Mouse (Mus musculus): ENCODE results near the gene Supt5.
A peak's percentile ranks its signal among the peaks of the same experiment; 100 is the strongest.

DNA sequence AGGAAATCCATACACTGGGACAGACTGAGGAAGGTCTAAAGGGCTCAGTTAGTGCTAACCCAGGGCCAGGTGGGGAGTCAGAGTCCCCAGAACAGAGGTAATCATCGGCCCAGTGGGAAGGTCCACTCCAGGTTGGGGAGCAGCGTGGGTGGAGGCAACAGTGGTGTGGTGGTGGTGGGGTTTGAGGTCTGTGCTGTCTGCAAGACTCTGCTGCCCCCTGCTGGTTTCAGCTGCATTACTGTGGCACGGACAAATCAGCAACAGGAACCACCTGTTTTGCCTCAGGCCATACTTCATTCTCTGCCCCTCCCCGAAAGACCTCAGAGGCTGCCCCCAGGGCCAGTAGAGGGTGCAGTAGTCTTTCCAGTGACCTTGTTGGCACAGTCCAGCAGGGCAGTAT, 47.9 kb upstream of the Supt5 start:
- TF ChIP-seq CTCF (IDR thresholded peaks at IDR 0.05; ENCODE audit: extremely low read depth, insufficient read depth, insufficient read length, insufficient replicate concordance) (peak; percentile 98), POLR2A (IDR thresholded peaks at IDR 0.05; ENCODE audit: low read depth, low read length) (no peak)
